Mouse (Mus musculus) liver, embryonic 14.5 days (tissue): ENCODE measurements at regions not wholly inside any gene's neighbourhood (a gene's known extent, or its start where the extent isn't known, plus 50 kb on each side); places are given as distances from the start of the nearest gene placed in this dataset.

ENCODE experiments used
- CTCF ChIP-seq: IDR thresholded peaks from 2 replicates; pipeline ENCODE4 v1.5.1; 2016; ENCODE audit warnings: antibody characterized with exemption, low read depth, control low read depth
- EP300 ChIP-seq: IDR thresholded peaks from 2 replicates; pipeline ENCODE4 v1.6.1; 2016; ENCODE audit warnings: antibody characterized with exemption, low read depth

DNA sequence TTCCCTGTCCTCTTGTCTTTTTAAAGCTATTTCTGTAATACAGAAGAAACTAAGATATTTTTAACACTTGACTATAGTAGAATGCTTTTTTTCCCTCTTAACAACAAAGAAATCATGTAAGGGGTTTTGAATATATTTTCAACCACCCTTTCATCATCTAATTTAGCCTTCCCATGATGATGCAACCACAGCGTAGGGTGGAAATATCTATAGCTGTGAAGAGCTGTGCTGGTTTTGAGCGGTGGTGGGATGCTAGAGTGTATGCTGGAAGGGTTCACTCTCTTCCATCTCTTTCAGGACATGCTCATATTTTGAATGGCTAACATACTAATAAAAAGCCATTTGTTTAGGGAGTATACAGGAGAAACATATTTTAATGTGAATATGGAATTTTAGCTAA lies 296.4 kb downstream of the Nup35 start:
- TF ChIP-seq CTCF = no peak
- TF ChIP-seq EP300 = no peak
